Mouse (Mus musculus) liver, embryonic 14 days (tissue): ENCODE measurements around the gene Syt9. TPM values are rescaled to one million over a fixed set of nuclear protein-coding genes. Genes with fewer than 3 reads are reported as not detected.

Source experiments
- polyA plus RNA-seq: library from polyadenylated mRNA; depleted of rRNA; stranded (reverse); fragments of >200 nt; gene quantifications from 2 replicates; pipeline ENCODE4 v1.2.3, GENCODE M21; 2012; rRNA removed

The Syt9 gene
- 0.16 and 0.17 TPM in 2 replicates for polyA plus RNA-seq

GRCm38 (mm10) chr7:107370232-107371125 is at the start of gene Syt9:
Gene Syt9, plus strand, starts transcription at chr7:107370728.

GRCm38 (mm10) chr7:107567261-107567671 is 196.7 kb downstream of the Syt9 start, which contains the start of gene Olfml1:
Gene Olfml1, plus strand, starts transcription at chr7:107567446.

GRCm38 (mm10) chr7:107594857-107595402 is 224.4 kb downstream of the Syt9 start, which contains the start of gene Ppfibp2:
Gene Ppfibp2, plus strand, starts transcription at chr7:107595207.

Other genes starting within 250 kb of the Syt9 start
- gene Olfr715, start 239.6 kb upstream of the Syt9 start, polyA plus RNA-seq, result not detected in 2 replicates
- not detected in 2 replicates for gene Olfr716, start 232.4 kb upstream of the Syt9 start, polyA plus RNA-seq
- gene Nlrp14, start 203.7 kb upstream of the Syt9 start, polyA plus RNA-seq, result not detected in 2 replicates
- gene Rbmxl2, start 161.3 kb upstream of the Syt9 start, polyA plus RNA-seq, result not detected in 2 replicates
- gene Olfml1, start 196.7 kb downstream of the Syt9 start, polyA plus RNA-seq, result 0.66 and 0.74 TPM in 2 replicates
- 2.5 and 2.6 TPM in 2 replicates for gene Ppfibp2, start 224.5 kb downstream of the Syt9 start, polyA plus RNA-seq